Mouse (Mus musculus): ENCODE results near the gene Il1rl2.

Il1rl2 gene

DNA sequence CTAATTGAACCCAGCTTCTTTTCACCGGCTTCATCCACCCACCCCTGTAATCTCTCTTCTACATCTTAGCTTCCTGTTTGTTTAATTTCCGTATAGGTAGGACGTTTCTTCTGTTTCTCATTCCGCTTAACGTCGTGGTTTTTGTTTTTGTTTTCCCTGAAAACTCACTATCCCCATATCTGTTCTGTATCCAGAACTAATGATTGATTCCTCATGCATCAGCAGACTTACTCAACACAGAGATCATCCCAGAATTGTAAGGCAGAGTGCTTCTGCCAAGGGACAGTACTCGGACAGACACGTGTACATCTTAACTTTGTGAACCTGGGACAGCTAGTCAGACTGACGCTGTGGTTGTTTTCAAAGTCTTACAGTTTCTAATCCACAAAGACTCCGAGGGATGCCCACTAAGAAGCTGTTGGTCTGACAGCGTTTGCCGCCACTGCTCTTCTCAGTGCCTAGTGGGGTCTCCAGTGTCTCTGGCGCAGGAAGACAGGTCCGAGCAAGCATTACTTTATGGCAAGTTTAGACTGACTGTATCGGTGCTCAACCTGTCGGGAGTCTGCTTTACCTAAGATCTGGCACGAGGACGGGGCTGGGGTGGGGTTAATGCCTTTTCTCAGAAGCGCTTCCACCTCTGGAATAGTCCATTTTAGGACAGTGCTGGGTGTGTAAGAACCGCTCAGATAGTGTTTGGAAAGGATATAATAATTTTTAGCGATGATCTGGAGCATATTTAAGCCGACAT, 719 bp downstream of the Il1rl2 start:
- peak; percentile 30 for DNase-seq (ENCODE audit: extremely low spot score)

DNA sequence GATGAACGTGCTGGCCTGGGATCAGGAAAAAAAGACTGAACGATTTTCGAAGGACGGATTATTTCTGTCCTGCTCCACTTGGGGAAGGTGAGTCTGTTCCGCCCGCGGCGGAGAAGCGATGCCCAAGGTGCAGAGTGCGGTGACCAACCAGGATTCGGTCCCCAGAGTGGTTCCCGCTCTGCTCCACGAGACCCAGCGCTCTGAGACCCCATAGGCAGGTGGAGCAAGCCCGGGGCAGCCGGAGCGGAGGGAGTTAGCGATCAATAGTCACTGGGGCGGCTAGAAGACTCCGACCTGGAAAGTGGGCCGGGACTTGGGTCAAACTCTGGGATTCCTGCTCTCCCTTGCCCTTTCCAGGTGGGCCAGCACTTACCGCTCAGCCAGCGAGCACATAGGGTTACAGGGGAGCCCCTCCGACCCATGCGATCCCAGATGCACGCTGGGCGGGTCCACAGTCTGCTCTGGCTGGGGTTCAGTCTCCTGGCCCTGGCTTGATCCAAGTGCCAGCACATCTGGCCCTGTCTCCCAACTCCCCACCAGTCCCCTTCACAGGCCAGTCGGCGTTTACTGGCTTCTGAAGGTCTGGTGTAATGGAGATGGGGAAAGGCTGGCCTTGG, 1.4 kb downstream of the Il1rl2 start:
- DNase-seq (ENCODE audit: extremely low spot score), result peak; percentile 41

DNA sequence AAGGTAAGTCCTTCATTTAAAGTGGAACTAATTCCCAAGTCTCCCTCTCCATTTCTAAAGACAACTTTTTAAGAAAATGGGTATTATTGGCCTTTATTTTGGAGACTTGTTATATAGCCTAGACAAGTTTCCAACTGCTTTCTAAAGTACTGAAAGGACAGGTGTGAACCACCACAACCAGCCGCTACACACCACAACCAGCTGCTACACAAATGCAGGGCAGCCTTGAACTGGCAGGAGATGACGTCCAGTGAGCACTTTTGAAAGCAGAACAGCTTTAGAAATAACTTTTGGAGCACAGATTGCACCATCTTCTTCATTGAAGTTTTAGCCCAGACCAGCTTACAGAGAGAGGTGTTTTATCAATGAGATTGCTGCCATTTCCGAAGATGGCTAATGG, 3.2 kb downstream of the Il1rl2 start:
- DNase-seq (ENCODE audit: extremely low spot score), result no peak

DNA sequence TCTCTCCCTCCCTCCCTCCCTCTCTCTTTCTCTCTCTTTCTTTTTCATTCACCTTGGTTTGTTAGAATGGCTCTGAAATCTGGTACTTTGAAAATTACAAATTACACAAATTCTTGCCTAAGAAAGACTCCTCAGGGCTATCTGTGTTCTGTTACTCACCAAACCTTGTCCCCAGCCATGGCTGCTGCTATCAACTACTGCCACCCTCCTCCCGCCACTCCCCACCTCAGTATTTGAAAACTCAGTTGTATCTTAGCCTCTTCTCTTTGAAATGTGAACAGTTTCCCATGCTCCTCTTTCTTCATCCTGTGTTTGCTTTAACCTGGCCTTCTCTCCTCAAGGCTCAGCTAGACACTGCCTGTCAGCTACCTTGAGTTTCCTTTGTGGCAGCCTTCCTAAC, 5.1 kb downstream of the Il1rl2 start:
- DNase-seq (ENCODE audit: extremely low spot score), result no peak

DNA sequence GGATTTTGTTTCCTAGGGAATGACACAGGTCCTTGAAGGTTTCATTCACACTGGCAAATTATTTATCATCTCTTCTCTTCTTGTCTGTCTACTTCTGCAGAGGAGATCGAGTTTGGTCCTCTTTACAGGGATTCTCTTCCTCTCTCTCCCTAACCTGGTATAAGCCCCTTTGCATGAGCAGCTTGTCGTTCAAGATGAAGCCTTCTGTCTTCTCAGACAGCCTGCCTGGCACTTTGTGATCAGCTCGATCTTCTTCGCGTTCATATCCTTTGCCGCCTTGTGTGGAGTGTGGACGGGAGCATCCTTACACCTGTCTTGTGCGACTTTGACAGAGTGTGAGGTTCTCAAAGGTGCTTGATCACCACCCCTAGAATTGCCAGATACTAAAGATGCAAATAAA, 5.8 kb downstream of the Il1rl2 start:
- no peak for DNase-seq (ENCODE audit: extremely low spot score)

DNA sequence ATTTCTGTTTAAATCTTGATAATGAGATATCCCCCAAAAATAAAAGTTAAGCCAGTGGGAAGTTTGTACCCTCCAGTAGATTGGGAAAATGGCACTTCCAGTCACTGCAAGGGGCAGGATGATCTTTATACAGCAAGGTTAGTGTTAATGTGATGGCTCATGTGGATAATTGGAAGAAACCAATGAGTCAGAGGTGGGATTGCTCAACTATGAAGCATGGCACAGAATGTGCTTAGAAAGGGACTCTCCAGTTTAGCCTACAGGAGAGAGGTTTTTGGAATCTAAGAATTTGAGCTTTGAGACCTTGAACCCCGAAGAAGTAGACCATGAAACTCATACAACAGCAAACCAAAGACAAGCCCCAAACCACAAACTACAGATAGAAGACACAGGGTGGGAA, 14.9 kb downstream of the Il1rl2 start:
- DNase-seq (ENCODE audit: extremely low spot score), result no peak

DNA sequence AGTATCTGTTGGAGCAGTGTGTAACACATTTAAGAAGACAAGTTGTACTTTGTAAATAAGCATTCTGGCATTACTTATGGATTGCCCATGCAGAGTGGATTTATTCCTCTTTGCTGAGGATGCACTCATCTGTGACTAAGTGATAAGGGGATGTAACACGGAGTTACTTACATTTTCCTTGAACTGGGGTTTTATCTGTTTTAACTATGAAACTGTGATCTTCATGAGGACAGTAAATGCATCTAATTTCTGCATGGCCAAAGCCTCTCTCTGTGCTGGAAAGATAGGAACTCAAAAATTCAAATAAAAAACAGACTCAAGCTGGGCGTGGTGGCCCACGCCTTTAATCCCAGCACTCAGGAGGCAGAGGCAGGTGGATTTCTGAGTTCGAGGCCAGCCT, 15.7 kb downstream of the Il1rl2 start:
- no peak for DNase-seq (ENCODE audit: extremely low spot score)

DNA sequence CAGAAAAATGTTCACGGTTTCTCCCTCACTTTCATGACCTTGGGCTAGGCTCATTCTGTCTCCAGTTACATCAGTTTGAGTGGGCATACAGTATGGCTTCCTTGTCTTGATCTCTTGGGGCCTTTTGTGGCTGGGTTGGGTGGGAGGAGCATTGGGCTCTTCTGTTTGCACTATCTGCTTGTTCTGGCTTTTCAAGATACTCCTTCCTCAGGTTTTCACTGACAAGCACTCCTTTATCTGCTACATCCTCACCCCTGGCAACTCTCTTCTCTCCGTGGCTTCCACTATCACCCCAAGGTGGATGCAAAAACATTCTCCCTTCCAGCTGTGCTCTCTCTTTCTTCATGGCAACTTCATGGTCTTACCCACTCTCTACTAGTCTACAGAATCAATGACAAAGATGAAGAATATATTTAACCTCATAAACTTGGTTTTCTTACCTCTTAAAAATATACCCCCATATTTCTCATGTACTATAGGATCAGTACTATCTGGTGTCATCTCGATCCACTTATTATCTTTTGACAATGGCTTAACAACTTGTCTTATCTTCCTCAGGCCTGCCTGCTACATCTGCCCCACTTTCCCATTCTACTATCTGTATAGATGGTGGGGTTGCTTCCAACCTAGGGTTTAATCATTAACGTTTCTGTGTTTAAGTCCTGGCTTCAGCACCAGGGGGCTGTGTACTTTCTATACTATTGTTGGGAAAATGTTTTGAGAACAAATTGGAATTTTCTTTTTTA, 27.9 kb downstream of the Il1rl2 start:
- no peak for DNase-seq (ENCODE audit: extremely low spot score)

DNA sequence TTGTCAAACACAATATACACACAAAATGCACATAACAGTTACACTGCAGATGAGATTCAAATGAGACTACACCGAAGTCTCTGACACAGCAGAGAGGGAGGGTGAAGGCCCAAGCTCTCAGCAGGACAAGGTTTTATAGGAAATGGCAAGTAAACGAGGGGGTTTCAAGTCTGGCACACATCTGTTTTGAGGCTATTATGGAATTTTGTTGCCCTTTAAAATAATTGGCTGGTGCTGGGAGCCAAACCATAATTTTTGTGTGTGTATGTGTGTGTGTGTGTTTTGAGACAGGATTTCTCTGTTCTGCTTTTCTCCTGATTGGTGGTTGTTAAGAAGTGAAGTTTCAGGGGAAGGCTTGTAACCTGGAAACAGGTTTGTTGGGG, 28.5 kb downstream of the Il1rl2 start:
- no peak for DNase-seq (ENCODE audit: extremely low spot score)

DNA sequence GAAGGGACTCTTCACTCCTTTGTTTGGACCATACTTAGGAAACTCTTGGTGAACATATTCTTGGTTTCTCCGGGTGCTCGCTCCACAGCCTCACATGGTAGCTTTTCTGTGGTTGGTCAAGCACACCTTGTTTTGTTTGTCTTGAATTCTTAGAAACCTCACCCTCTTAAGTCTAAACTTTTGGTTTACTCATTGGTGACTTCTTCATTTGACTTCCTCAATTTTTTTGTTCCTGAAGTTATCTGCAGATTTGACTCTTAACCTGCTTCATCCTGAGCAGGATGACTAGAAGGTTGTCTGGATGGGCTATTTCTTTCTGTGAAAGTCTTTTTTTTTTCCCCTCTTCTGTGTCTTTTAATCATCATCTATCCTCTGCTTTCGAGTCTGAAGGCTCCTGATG, 30.3 kb downstream of the Il1rl2 start:
- DNase-seq (ENCODE audit: extremely low spot score), result no peak

DNA sequence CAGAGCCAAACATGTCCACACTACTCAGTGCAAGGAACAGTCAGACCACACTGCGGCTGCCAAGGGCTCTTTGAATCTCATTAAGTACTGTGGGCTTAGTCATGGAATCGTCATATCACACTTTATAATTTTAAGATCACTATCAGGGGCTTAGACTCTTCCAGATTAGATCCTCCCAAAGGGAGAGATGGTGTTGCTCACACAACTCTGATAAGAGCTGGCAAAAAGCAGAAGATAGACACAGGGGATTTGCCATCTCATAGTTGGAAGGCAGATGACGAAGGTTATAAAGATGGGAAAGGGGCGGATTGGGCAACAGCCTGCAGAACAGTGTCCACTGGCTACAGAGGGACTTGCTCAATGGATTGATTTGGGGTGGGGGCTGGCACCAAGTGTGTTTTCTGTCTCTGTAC, 31.0 kb downstream of the Il1rl2 start:
- no peak for DNase-seq (ENCODE audit: extremely low spot score)

DNA sequence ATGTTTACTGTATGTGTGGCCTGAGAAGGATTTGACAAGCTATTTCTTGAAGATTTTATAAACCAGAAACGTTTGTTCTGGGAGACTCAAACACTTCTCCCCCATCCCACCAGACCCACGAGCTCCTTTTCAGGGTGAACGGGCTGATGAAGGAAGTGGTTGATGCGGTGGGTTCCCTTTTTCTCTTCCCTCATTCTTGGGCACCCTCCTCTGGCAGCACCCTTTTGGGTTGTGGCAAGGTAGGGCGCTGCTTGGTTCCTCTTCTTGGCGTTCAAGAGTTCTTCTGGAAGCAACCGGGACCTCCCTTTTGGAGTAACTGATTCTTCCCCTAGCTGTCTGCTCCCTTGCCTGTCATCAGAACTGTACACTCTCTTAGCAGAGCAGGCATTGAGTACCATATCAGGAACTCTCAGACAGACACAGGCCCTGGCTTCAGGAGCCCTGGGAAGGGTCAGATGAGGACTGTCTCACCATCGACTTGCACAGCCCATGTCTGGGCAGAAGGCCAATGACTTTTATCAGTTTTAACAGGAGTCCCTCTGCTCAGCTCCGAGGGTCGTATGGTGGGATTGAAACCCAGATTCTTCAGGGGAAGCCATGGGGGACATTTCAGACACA, 31.6 kb downstream of the Il1rl2 start:
- no peak for DNase-seq (ENCODE audit: extremely low spot score)

DNA sequence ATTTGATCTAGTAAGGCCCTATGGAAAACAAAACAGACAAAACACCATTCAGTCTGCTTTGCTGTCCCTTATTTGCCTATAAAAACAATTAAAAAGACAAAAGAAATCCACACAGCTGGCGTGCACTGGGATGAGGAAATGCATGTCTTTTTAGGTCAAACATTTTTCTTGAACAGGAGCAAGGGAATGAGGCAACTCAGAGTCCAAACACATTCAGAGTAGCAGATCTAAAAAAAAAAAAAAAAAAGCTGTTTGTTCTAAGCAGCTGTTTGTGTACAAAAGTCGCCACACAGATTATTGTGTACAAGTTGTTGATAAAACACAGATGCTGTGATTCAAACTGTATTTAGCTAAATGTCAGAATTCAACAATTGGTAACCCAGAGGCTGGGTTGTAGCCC, 33.5 kb downstream of the Il1rl2 start:
- DNase-seq (ENCODE audit: extremely low spot score), result no peak

DNA sequence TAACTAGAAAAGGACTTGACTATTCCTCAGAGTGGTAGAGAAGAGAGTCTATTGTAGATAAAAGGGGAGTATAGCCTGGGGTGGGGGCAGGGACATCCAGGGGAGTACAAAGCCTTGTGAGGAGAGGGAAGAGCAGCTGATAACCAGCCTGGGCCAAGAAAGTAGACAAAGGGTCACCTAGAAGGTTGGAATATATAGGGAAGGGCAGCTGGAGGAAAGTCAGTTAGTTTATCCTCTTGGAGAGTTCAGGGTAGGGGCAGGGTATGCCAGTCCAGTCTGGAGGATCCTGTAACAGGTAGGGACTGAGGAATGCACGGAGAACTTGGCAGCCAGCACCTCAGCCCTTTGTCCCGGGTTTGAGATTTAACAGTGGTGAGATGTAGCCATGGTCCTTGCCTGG, 33.9 kb downstream of the Il1rl2 start:
- no peak for DNase-seq (ENCODE audit: extremely low spot score)

DNA sequence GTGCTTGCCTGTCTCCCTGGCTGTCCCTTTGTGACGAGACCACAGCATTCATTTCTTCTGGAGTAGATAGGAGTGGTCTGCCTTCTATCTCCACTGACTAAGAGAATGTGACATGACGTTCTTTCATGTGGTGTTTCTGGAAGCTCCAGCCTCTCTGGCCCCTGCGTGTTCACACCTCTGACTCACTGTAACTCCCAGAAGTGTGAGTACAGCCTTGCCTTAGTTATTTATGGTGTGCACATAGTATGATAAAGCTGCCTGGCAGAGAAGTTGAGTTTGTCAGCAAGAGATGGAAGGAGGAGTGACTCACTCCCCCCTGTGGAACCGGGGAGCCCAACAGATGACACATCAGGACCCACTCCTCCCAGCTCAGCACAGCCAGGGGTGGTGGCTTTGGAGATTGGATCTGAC, 34.4 kb downstream of the Il1rl2 start:
- DNase-seq (ENCODE audit: extremely low spot score), result no peak

DNA sequence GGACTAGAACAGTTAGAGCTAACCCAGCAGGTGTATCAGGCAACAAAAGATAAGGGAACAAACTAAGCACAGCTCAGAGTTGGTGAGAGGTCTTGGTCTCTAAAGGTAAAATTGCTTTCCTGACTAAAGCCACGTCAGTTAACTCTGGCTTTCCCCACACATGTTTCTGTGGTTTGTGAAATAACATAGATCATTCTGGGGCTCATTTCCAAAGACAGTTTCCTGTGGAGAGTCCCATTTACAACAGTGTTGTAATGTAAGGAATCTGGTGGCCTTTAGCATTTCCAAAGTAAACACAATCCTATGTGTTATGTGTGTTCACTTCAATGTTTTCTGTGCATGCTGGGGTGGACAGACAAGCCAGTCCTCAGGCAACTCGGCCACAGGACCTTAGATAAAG, 35.3 kb downstream of the Il1rl2 start:
- DNase-seq (ENCODE audit: extremely low spot score), result no peak

DNA sequence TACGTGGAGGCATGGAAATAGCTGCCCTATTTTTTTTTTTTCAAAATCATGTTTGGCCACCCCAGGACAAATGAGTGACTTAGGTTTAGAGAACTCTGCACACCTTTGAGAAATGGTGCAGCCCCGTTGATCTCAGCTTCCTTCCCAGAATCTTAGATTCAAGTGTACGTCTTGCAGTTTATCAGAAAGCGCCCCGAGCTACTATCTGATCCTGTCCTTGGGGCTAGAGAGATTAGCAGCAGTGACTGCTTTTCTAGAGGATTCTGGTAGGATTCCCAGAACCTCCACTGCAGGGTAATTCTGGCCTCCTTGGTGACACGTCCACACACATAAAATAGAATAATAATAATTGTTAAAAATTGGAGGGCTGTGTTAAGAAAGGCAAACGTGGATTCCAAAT, 36.6 kb downstream of the Il1rl2 start:
- no peak for DNase-seq (ENCODE audit: extremely low spot score)

DNA sequence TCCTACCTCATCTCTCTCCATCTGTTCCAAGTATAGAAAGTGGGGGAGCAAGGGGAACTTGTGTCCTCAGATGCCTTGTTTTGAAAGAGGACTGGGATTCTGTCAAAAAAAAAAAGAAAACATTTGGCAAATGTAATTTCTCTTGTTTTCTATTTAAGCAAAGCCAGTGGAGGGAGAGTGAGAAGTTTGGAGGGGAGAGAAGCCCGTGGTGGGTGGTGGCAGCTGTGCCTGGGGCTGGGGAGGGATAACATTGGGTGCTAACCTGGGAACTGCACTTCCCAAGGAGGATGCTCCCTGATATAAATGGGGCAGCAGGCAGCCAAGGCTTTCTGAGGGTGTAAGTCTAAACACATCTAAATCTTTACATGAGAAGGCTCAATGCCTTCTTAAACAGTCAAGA, 37.2 kb downstream of the Il1rl2 start:
- no peak for DNase-seq (ENCODE audit: extremely low spot score)

DNA sequence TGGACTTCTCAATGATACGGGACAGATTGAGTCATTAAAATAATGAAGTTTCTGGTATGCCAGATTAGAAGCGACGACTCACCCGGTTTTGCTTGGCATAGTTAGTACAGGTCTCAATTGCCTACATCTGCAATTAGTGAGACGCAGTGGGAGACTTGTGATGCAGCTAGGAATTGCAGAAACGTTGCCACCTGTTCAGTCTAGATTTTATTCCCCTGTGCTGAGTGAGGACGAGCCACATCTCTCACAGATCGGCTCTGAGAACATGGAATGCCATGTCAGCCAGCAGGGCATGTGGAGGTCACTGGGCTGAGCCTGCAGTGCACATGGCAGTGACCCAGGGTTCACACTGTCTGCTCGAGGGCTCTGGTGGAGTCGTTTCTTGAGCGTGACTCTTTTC, 38.4 kb downstream of the Il1rl2 start:
- DNase-seq (ENCODE audit: extremely low spot score), result no peak

DNA sequence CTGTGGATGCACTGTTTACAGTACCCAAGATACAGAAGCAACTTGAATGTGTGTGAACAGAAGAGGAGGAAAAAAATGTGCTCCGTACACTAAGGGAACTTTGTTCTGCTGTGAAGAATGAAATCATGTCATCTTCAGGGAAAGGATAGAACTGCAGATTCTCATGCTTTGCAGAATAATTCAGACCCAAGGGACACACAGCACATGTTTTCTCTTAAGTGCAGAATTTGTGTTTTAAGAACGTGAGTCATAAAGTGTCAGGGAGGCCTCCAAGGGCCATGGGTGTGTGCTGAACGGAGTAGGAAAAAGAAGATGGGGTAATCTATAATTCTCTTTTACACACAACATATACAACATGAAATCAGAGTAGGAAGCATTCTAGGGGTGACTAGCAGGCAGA, 48.5 kb downstream of the Il1rl2 start:
- DNase-seq (ENCODE audit: extremely low spot score), result no peak

DNA sequence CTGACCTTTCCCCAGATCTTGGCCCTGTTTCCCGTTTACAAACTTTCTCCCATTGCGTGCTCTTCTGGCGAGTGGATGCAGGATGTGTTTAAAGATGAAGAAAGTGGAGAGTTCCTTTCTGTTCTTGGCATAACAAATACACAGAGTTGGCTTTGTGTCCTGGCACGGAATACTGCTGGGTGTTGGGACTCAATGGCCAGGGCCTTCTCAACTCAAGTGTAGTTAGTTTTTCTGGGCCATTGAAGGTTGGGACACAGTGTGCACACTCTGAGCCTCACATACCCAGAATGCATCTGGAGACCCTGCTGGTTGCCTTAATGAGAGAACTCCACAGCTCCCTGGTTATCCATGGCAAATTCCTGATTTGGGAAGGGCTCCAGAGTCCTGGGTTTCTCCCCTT, 50.7 kb downstream of the Il1rl2 start:
- DNase-seq (ENCODE audit: extremely low spot score), result no peak

DNA sequence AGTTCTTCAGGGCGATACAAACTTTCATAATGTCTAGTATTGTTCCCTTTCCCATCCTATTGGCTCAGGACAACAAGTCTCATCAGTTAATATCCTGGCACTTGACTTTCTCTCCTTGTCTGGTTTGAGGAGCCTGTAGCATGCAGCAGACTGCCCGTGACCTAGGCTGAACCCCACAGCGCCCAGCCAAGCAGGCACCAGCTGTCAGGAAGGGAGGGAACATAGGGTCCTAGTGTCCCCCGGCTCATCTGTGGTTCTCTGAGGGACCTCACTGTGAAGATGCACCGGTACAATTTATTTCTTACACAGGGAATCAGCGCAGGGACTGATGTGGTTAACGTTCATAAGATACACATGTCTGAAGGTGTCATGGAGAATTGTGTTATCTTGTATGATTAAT, 52.3 kb downstream of the Il1rl2 start:
- peak; percentile 11 for DNase-seq (ENCODE audit: extremely low spot score)

DNA sequence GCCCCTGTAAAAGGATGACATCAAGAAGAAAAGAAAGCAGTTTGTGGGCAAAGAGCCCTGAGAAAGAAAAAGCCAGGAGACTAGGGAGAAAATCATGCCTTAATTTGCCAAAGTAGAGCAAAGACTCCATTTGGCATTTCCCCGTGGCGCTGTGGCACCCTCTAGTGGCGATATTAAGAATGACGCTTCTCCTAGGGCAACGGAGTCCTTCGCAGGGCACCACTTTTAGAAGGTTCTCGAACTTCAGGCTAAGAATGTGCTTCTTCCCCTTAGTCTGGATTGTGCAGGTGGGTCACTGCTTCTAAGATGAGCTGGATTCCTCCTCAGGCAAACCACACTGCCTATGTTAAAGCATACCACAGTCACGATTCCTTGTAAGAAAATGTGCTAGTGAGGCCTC, 54.4 kb downstream of the Il1rl2 start:
- DNase-seq (ENCODE audit: extremely low spot score), result peak; percentile 76
